ENCODE assay signal across 29 mouse cellular contexts in genomic region chr19:47419208-47419607, GRCm38 (mm10). TPM values are rescaled to one million over a fixed set of nuclear protein-coding genes. Genes with fewer than 3 reads are reported as not detected.
DNase-seq lines count a peak whose midpoint lies in the region; ATAC-seq and TF ChIP-seq lines count a peak whose summit lies in the region.
"Had no signal": no experiment of that assay in that cellular context is flagged by ENCODE, and none has a peak within 500 bp of the region (broad histone marks: within the 10 kb centered on the region; RNA-seq: fewer than 3 reads in every experiment).

No protein-coding gene starts in this region.

- no peak for ATAC-seq in hindbrain, postnatal 0 days
- ATAC-seq in hindbrain, embryonic 12.5 days (ENCODE audit: low FRiP score), result no peak
- no peak for ATAC-seq in midbrain, postnatal 0 days (ENCODE audit: low FRiP score)
- no peak for ATAC-seq in midbrain, embryonic 16.5 days
- peak; percentile 45; the same call in 1 of the 2 replicates for ATAC-seq in megakaryocyte-erythroid progenitor cell, adult 5-6 weeks (replicated peaks; ENCODE audit: low FRiP score, low TSS enrichment, poor library complexity, severe bottlenecking)
- ATAC-seq: activated CD4-positive, CD25-positive, alpha-beta regulatory T cell, adult 4 months; forebrain, embryonic 15.5 days; hindbrain, embryonic 16.5 days; intestine, embryonic 16.5 days; lung, postnatal 0 days; midbrain, embryonic 15.5 days had no signal

- WGBS in hindbrain, postnatal 0 days, result 40% methylated on average over 8 of the region's 8 CpGs
- whole genome bisulfite sequencing in hindbrain, embryonic 12.5 days, result 83% methylated on average over 8 of the region's 8 CpGs
- 67% methylated on average over 8 of the region's 8 CpGs for WGBS in midbrain, postnatal 0 days
- WGBS in midbrain, embryonic 16.5 days, result 75% methylated on average over 8 of the region's 8 CpGs

- H3K4me2 ChIP-seq in hindbrain, postnatal 0 days (ENCODE audit: low read depth, low read length), result no peak overlapping the region
- no peak overlapping the region for H3K4me2 ChIP-seq in hindbrain, embryonic 12.5 days (replicated peaks)
- no peak overlapping the region for H3K4me2 ChIP-seq in midbrain, postnatal 0 days (ENCODE audit: low read depth, low read length, poor library complexity, severe bottlenecking)
- H3K4me2 ChIP-seq in midbrain, embryonic 16.5 days (ENCODE audit: low read length), result no peak overlapping the region
- H3K4me2 ChIP-seq: forebrain, embryonic 15.5 days; limb, embryonic 12.5 days; liver, embryonic 11.5 days; midbrain, embryonic 15.5 days; neural tube, embryonic 12.5 days had no signal

- H3K27me3 ChIP-seq in hindbrain, postnatal 0 days (ENCODE audit: insufficient read depth, low read length), result no peaks in the 10 kb centered on the region
- no peaks in the 10 kb centered on the region for H3K27me3 ChIP-seq in hindbrain, embryonic 12.5 days
- H3K27me3 ChIP-seq in midbrain, postnatal 0 days (ENCODE audit: insufficient read depth, low read length), result no peaks in the 10 kb centered on the region
- H3K27me3 ChIP-seq in midbrain, embryonic 16.5 days (ENCODE audit: control insufficient read depth, insufficient read depth, low read depth, low read length), result no peaks in the 10 kb centered on the region
- H3K27me3 ChIP-seq: forebrain, embryonic 15.5 days; limb, embryonic 12.5 days; midbrain, embryonic 15.5 days; neural tube, embryonic 12.5 days had no signal

- H3K4me1 ChIP-seq in hindbrain, postnatal 0 days (ENCODE audit: insufficient read depth, low read length), result peaks cover 18% of the 10 kb centered on the region
- peaks cover 20% of the 10 kb centered on the region for H3K4me1 ChIP-seq in hindbrain, embryonic 12.5 days
- H3K4me1 ChIP-seq in midbrain, postnatal 0 days (ENCODE audit: insufficient read depth, low read length), result peaks cover 5% of the 10 kb centered on the region; the same call in 1 of the 2 replicates
- peaks cover 3% of the 10 kb centered on the region for H3K4me1 ChIP-seq in midbrain, embryonic 16.5 days (ENCODE audit: control insufficient read depth, insufficient read depth, low read length)

- H3K27ac ChIP-seq in hindbrain, postnatal 0 days, result no peak overlapping the region
- no peak overlapping the region for H3K27ac ChIP-seq in hindbrain, embryonic 12.5 days
- no peak overlapping the region for H3K27ac ChIP-seq in midbrain, postnatal 0 days (ENCODE audit: low read depth, low read length)
- no peak overlapping the region for H3K27ac ChIP-seq in midbrain, embryonic 16.5 days (ENCODE audit: low read length)
- H3K27ac ChIP-seq: forebrain, embryonic 15.5 days; hindbrain, embryonic 10.5 days; kidney, postnatal 0 days; limb, embryonic 12.5 days; macrophage; midbrain, embryonic 10.5 days; midbrain, embryonic 15.5 days; neural tube, embryonic 12.5 days had no signal

- no peaks in the 10 kb centered on the region for H3K36me3 ChIP-seq in hindbrain, postnatal 0 days (ENCODE audit: insufficient read depth, low read length)
- no peaks in the 10 kb centered on the region for H3K36me3 ChIP-seq in hindbrain, embryonic 12.5 days
- H3K36me3 ChIP-seq in midbrain, postnatal 0 days (ENCODE audit: insufficient read depth, low read length), result no peaks in the 10 kb centered on the region
- no peaks in the 10 kb centered on the region for H3K36me3 ChIP-seq in midbrain, embryonic 16.5 days (ENCODE audit: control insufficient read depth, insufficient read depth, low read length)
- H3K36me3 ChIP-seq: forebrain, embryonic 15.5 days; midbrain, embryonic 10.5 days; midbrain, embryonic 15.5 days; neural tube, embryonic 12.5 days had no signal

- H3K9ac ChIP-seq in hindbrain, postnatal 0 days (replicated peaks; ENCODE audit: low read length), result no peak overlapping the region
- H3K9ac ChIP-seq in hindbrain, embryonic 12.5 days, result no peak overlapping the region
- no peak overlapping the region for H3K9ac ChIP-seq in midbrain, postnatal 0 days (replicated peaks; ENCODE audit: low read length, poor library complexity, severe bottlenecking)
- H3K9ac ChIP-seq in midbrain, embryonic 16.5 days (ENCODE audit: low read depth, low read length), result no peak overlapping the region
- H3K9ac ChIP-seq: forebrain, embryonic 15.5 days; limb, embryonic 12.5 days; midbrain, embryonic 15.5 days; neural tube, embryonic 12.5 days had no signal

- no peak overlapping the region for H3K4me3 ChIP-seq in hindbrain, postnatal 0 days (ENCODE audit: low read length)
- H3K4me3 ChIP-seq in hindbrain, embryonic 12.5 days, result no peak overlapping the region
- no peak overlapping the region for H3K4me3 ChIP-seq in midbrain, postnatal 0 days (ENCODE audit: low read depth, low read length)
- H3K4me3 ChIP-seq in midbrain, embryonic 16.5 days (ENCODE audit: low read depth, low read length), result no peak overlapping the region
- H3K4me3 ChIP-seq: forebrain, embryonic 15.5 days; hindbrain, embryonic 10.5 days; limb, embryonic 12.5 days; midbrain, embryonic 10.5 days; midbrain, embryonic 15.5 days; myocyte; neural tube, embryonic 12.5 days had no signal

- H3K9me3 ChIP-seq in hindbrain, postnatal 0 days (ENCODE audit: low read length), result no peaks in the 10 kb centered on the region
- no peaks in the 10 kb centered on the region for H3K9me3 ChIP-seq in hindbrain, embryonic 12.5 days (replicated peaks)
- H3K9me3 ChIP-seq in midbrain, postnatal 0 days (ENCODE audit: low read length), result no peaks in the 10 kb centered on the region
- H3K9me3 ChIP-seq in midbrain, embryonic 16.5 days (replicated peaks; ENCODE audit: control insufficient read depth, low read length, poor library complexity, severe bottlenecking), result no peaks in the 10 kb centered on the region
- H3K9me3 ChIP-seq: forebrain, embryonic 15.5 days; hindbrain, embryonic 10.5 days; limb, embryonic 12.5 days; midbrain, embryonic 10.5 days; midbrain, embryonic 15.5 days; neural tube, embryonic 12.5 days had no signal

- TF ChIP-seq CTCF in hindbrain, postnatal 0 days (IDR thresholded peaks at IDR 0.05; ENCODE audit: low read depth), result no peak
- TF ChIP-seq CTCF in midbrain, postnatal 0 days (IDR thresholded peaks at IDR 0.05), result no peak

- peak; percentile 86 to 89 for DNase-seq in cerebellum, postnatal 10 days
- DNase-seq in cerebellum, adult 18-20 months, result no peak
- peak; percentile 72 for DNase-seq in hindbrain, postnatal 0 days (ENCODE audit: low spot score)
- DNase-seq in midbrain, postnatal 0 days (ENCODE audit: low spot score), result peak; percentile 54
- DNase-seq in urinary bladder, postnatal 14 days (ENCODE audit: low spot score), result no peak
- DNase-seq: adrenal gland, adult 2 months; cerebellum, adult 11 months; gastrocnemius, postnatal 14 days; heart, postnatal 14 days; kidney, adult 8-10 months; kidney, postnatal 4 days; thymus, postnatal 25 days had no signal

RNA-seq across cellular contexts. Expression of gene Sh3pxd2a, which starts 45.0 kb away (rescaled TPM):
- 21.9 and 25.5 TPM in 2 replicates for total RNA-seq in hindbrain, postnatal 0 days (2014; rRNA removed)
- 1.4 and 1.8 TPM in 2 replicates for polyA plus RNA-seq in hindbrain, postnatal 0 days (2015; fragmentation: Nextera tagmentation; extraction: Ambion mirVana)
- polyA plus RNA-seq in hindbrain, embryonic 12.5 days (2016; fragmentation: Nextera tagmentation; extraction: Ambion mirVana), result 3.9 and 5.4 TPM in 2 replicates
- total RNA-seq in midbrain, postnatal 0 days (2014; rRNA removed), result 21.0 and 27.4 TPM in 2 replicates
- 1.2 and 1.5 TPM in 2 replicates for polyA plus RNA-seq in midbrain, postnatal 0 days (2015; fragmentation: Nextera tagmentation; extraction: Ambion mirVana)
- 1.5 and 1.8 TPM in 2 replicates for polyA plus RNA-seq in midbrain, embryonic 16.5 days (2015; fragmentation: Nextera tagmentation; extraction: Ambion mirVana)
- 0.55 and 0.96 TPM in 2 replicates for total RNA-seq in megakaryocyte-erythroid progenitor cell, adult 5-6 weeks (2014; fragmentation: Nextera tagmentation)
- total RNA-seq in megakaryocyte-erythroid progenitor cell, adult 5-6 weeks (2017), result 0.34 and 1.0 TPM in 2 replicates

Comparison
In these comparisons a context has a peak if more than half of its experiments do, and no peak if none do; other contexts are left out.
1. DNase-seq: peak in cerebellum, postnatal 10 days (2 of 2), hindbrain, postnatal 0 days (single experiment) and midbrain, postnatal 0 days (single experiment); none in cerebellum, adult 18-20 months (0 of 2) and urinary bladder, postnatal 14 days (single experiment).